Mouse (Mus musculus): Measurements from ENCODE around the gene Usb1.

Usb1 gene

GRCm38 (mm10) chr8:95336363-95336762 is 4.3 kb downstream of the Usb1 start:
- no peak for DNase-seq (ENCODE audit: low spot score)

GRCm38 (mm10) chr8:95341721-95342120 is 9.6 kb downstream of the Usb1 start:
- DNase-seq (ENCODE audit: low spot score) = no peak

- no peak for DNase-seq (ENCODE audit: low spot score)
These were observed 12.6 kb downstream of the Usb1 start for GRCm38 (mm10) chr8:95344668-95345067.

GRCm38 (mm10) chr8:95346643-95347545 is 14.8 kb downstream of the Usb1 start:
- peak; percentile 56 for DNase-seq (ENCODE audit: low spot score)

- no peak for DNase-seq (ENCODE audit: low spot score)
These were observed 16.3 kb downstream of the Usb1 start for GRCm38 (mm10) chr8:95348356-95348755.

GRCm38 (mm10) chr8:95348811-95349630 is 16.9 kb downstream of the Usb1 start:
- DNase-seq (ENCODE audit: low spot score) = no peak

DNA sequence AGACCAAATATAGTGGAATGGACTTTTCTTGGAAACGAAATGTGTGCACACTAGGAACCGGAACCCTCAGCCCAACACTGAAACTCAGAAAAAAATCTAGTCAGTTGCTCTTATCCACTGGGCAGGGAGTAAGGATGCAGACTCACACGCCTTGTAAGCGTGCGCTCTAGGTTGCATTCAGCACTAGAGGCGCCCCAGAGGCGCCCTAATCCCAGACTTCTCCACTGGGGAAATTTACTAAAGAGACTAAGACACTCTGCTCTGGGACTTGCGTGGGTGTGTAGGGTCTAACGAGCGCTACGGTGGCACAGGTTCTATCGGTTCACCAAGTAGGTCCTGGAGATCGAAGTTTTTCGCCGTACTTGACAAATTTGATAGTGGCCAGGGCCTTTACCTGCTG is 19.4 kb downstream of the Usb1 start:
- no peak for DNase-seq (ENCODE audit: low spot score)

GRCm38 (mm10) chr8:95352151-95352870 is 20.2 kb downstream of the Usb1 start, which contains the start of gene Mmp15:
TSS of gene Mmp15 (plus strand) at chr8:95352268.
- peak; percentile 65 for DNase-seq (ENCODE audit: low spot score)

DNA sequence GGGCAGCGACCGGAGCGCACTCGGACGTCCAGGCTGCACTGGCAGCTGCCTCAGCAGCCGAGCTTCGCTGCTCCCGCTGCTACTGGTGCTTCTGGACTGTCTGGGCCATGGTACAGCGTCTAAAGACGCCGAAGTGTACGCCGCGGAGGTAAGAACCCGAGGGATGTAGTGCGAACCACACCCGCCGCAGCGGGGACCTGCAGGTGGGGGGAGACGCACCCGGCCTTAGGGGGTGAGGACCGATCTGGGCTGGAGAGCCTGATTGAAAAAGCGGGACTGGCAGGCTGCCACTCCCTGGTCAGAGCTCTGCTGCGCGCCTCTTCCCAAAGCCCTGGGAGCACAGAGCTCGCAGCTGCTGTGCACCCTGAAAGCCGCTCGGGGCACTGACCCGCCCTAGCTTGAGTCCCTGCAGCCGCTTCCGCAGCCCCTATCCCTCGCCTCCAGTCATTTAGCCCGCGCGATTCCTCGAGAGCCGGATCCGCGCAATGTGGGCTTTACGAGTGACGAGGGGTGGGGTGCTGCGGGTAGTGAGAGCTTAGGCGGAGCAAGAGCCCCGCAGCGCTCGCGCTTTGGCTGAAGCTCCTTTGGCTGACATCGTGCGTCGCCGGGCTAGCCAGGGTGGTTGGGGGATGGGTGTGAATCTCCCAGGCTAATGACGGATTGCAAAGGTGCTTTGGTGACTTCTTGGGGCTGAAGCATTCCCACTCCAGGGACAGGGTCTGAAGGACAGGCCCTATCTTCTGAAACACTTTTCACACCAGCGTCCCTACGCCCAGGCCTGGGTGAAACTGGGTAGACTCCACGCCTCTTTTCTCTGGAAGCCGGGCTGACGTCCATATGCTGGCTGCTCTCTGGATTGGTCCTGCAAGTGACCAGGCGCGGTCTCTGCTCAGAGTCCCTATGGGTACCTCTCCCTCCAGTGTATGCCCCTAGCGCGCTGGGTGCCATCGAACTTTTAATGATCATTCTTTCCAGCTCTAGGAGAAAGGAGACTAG is 21.1 kb downstream of the Usb1 start:
- peak; percentile 44 for DNase-seq (ENCODE audit: low spot score)

DNA sequence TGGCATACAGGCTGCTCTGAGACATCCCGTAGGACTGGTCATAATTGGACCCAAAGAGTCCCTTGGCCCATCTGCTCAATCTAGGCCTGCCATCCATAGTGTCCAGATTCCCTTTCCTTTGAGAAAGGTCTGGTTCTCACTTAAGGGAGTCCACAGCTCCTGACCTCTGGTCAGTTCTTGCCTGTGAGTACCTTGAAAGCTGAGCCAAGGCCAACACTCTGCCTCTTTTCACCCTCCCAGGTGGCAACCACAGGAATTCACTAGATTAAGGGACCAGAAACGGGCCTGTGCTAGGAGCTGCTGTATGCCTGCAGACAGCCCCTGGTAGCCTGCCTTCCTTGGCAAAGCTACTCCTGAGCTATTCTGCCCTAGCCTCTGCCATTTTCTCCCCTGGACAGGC is 22.5 kb downstream of the Usb1 start:
- no peak for DNase-seq (ENCODE audit: low spot score)

- no peak for DNase-seq (ENCODE audit: low spot score)
These were observed 26.7 kb downstream of the Usb1 start for GRCm38 (mm10) chr8:95358550-95359411.

GRCm38 (mm10) chr8:95360181-95361015 is 28.3 kb downstream of the Usb1 start:
- DNase-seq (ENCODE audit: low spot score) = no peak

DNA sequence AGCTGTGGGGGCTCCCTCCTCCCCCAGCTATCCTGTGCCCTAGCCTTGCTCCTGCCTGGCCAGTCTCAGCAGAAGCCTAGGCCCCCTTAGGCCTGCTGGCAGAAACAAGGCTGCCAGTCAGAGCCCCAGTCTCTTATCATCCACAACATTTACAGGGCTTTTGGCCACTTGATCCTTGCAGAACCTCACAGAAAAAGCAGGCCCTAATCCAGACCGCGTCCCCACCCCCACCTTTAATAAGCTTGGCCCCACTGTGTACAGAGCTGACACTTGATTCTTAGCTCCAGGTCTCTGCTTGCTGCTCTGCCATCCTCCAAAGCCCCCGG is 28.9 kb downstream of the Usb1 start:
- no peak for DNase-seq (ENCODE audit: low spot score)

- no peak for DNase-seq (ENCODE audit: low spot score)
These were observed 30.2 kb downstream of the Usb1 start for GRCm38 (mm10) chr8:95362272-95362671.

DNA sequence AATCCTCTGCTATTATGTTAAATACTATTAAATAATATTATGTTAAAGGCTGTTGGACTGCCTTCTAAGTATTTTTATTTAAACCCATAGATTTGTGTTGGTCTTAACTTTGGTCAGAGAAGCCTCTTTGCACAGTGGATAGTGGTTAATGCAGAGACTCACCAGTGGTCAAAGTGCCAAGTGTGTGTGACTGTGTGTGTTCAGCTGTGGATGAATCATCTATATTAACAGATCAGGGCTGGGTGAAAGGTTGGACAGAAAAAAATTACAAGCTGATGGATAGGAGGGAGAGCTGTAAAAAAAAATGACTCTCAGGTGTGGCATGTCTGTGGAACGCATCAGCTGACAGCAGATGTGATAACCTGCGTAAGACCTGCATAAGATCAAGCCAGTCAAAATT is 31.8 kb downstream of the Usb1 start:
- DNase-seq (ENCODE audit: low spot score) = no peak

DNA sequence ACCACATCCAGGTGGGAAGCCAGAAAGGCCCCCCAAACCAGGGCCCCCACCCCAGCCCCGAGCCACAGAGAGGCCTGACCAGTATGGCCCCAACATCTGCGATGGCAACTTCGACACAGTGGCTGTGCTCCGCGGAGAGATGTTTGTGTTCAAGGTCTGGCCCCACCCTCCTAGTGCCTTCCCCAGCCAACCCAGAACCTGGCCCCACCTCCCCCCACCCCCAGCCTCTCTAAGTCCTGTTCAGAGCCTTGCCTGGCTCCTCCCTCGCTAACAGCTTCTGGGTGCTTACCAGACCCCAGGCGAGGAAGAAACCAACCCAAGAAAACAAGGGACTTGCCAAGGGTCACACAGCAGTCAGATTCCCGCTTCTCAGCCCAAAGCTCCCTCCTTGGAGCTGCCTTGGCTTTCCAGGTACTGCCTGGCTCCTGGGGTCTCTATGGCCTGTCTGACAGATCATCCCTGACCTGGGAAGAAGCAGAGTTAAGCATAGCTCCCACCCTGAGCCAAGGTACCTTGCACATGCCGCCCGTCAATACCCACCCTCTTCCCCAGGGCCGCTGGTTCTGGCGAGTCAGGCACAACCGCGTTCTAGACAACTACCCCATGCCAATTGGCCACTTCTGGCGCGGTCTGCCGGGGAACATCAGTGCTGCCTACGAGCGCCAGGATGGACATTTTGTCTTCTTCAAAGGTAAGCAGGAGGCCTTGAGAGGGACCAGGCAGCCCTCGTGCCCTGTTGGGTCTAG is 37.7 kb downstream of the Usb1 start:
- DNase-seq (ENCODE audit: low spot score) = no peak

DNA sequence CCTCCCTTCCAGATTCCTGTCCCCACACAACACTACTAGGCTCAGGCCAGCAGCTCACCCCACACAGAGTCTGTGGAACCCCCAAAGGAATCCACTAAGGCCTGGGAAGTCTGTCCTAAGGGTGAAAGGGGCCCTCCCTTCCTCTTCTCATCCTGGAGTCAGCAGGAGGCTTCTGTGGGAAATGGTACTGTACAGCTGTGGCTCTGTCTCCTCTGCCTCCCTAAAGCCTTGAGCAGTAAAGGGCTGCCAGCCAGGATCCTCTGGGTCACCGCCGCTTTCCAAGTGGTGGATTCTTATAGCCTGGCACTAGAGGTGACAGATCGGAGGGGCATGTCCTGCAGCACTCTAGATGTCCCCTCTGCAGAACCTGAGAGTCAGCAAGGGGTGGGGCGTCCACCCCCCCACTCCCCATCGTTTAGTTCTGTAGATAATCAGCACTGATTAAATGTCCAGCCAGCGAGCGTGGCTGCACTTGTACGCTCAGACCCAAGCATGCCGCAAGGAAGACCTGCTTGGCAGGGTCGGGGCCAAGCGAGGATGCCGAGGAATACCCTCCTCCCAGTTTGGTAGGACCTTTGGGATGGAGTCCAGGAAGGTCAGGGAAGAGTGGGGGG is 41.4 kb downstream of the Usb1 start:
- DNase-seq (ENCODE audit: low spot score) = no peak

GRCm38 (mm10) chr8:95374429-95374828 is 42.3 kb downstream of the Usb1 start:
- no peak for DNase-seq (ENCODE audit: low spot score)

Data from urinary bladder, postnatal 25 days (tissue).